Mouse (Mus musculus) midbrain, embryonic 11.5 days (tissue): ENCODE results near the gene Zfhx3. TPM values are rescaled to one million over a fixed set of nuclear protein-coding genes. Genes with fewer than 3 reads are reported as not detected.

Experiments used
- ATAC-seq: fragments of 200-750 bp; cut with Nextera tagmentation; 2 replicates; pipeline ENCODE4 v1.8.0; 2017; ENCODE audit warnings: moderate TSS enrichment, moderate library complexity; ENCODE audit not compliant: low FRiP score
- DNase-seq: peaks from one replicate; pipeline ENCODE4 v3.0.0; 2015; ENCODE audit warnings: low spot score; ENCODE audit errors: missing footprints
- H3K27ac ChIP-seq: fragments of 300-500 bp; sonication (generic); 2 replicates; pipeline ENCODE4 v1.5.1; 2014; ENCODE audit warnings: low read depth, low read length
- H3K27me3 ChIP-seq: fragments of 300-500 bp; sonication (generic); 2 replicates; pipeline ENCODE4 v1.6.1; 2014; ENCODE audit warnings: mild to moderate bottlenecking, low read length, moderate library complexity, mixed read lengths; ENCODE audit not compliant: control insufficient read depth, insufficient read depth
- H3K36me3 ChIP-seq: fragments of 300-500 bp; sonication (generic); 2 replicates; pipeline ENCODE4 v1.6.1; 2014; ENCODE audit warnings: mild to moderate bottlenecking, low read length, moderate library complexity, mixed read lengths; ENCODE audit not compliant: control insufficient read depth, insufficient read depth
- H3K4me1 ChIP-seq: fragments of 300-500 bp; sonication (generic); 2 replicates; pipeline ENCODE4 v1.6.1; 2014; ENCODE audit warnings: low read length; ENCODE audit not compliant: control insufficient read depth, insufficient read depth
- H3K4me2 ChIP-seq: fragments of 300-500 bp; sonication (generic); 2 replicates; pipeline ENCODE4 v1.6.1; 2014; ENCODE audit warnings: mild to moderate bottlenecking, moderate library complexity
- H3K4me3 ChIP-seq: fragments of 300-500 bp; sonication (generic); 2 replicates; pipeline ENCODE4 v1.5.1; 2014; ENCODE audit warnings: low read depth, low read length
- H3K9ac ChIP-seq: fragments of 300-500 bp; sonication (generic); 2 replicates; pipeline ENCODE4 v1.6.1; 2014; ENCODE audit warnings: low read length
- H3K9me3 ChIP-seq: fragments of 300-500 bp; sonication (generic); 2 replicates; pipeline ENCODE4 v1.6.1; 2016; ENCODE audit warnings: low read length; ENCODE audit not compliant: control insufficient read depth
- WGBS: fragments of 180-500 bp; shearing (Covaris S2); extraction: QIAGEN DNeasy Blood & Tissue Kit; methylation state at CpG from one replicate; pipeline ENCODE4 v1.1.7; 2014; 5-methylcytosine and 5-hydroxymethylcytosine counted together
- polyA plus RNA-seq: library from polyadenylated mRNA; unstranded; fragments of >200 nt; fragmentation: Nextera tagmentation; extraction: Ambion mirVana; gene quantifications from 2 replicates; pipeline ENCODE4 v1.2.1, GENCODE M21; 2014

Gene Zfhx3
- polyA plus RNA-seq, 1 experiment from 2014 or later = 23.4 TPM

DNA sequence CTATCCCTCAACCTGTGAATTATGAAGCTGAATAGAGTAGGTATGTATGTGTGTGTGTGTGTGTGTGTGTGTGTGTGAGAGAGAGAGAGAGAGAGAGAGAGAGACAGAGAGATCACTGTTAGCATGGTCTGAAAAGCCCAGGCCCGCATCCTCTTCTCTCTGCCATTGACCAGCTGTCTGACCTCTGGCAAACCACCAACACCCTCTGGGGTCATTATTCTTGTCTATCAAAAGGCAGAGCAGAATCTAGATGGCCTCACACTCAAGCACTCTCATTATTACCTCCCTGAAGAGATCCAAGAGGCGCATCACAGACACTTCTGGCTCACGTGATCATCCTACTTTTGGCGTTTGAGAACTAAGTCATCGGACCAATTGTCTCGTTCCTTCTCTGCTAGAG, 831.0 kb downstream of the Zfhx3 start:
- Histone ChIP-seq H3K36me3 (no peaks in the 10 kb centered on the region), H3K9me3 (no peaks in the 10 kb centered on the region), H3K27ac (no peak overlapping the region), H3K4me2 (no peak overlapping the region), H3K9ac (no peak overlapping the region), H3K4me3 (no peak overlapping the region), H3K4me1 (peaks cover 4% of the 10 kb centered on the region; the same call in 1 of the 2 replicates), H3K27me3 (no peaks in the 10 kb centered on the region)
- WGBS = 87% methylated on average over 6 of the region's 6 CpGs
- no peak for DNase-seq
- ATAC-seq = no peak

DNA sequence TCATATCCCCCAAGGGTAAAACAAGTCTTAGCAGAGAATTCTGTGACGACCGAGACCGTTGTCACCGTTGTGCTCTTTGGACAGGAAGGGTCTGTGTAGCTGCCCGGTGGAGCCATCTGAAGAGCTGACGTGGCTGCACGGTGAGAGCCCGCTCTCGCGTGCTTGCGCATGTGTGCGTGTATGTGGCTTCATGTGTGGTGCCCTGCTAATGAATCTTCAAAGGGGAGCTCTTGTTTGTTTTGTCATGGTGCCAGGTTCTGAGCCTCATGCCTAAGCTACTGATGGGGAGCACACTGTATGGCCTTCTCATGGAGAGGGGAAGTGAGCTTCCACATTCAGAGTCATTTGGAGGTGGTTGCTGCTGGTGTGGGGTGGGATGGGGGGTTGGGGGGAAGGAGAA, 835.6 kb downstream of the Zfhx3 start:
- peaks cover 2% of the 10 kb centered on the region; the same call in 1 of the 2 replicates for H3K4me1 ChIP-seq

DNA sequence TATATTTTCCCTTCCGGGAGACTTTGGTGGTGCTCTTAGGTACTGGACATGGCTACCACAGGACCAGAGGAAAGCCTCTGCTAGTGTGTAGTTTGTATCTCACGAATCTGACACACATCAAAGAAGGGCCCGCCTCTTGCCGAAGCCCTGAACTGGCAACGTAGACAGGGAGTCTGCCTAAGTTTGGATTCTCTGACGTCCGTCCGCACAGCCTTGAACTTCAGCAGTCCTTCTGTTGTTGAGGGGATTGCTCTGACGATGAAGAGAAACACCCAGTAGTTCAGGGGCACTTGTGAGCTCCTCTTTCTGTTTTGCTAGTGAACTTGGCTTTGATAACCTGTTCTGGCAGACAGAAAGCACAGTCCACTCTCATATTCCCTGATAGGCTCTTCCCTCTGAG, 836.1 kb downstream of the Zfhx3 start:
- Histone ChIP-seq H3K9ac (no peak overlapping the region), H3K36me3 (no peaks in the 10 kb centered on the region), H3K4me2 (no peak overlapping the region), H3K27me3 (no peaks in the 10 kb centered on the region), H3K27ac (no peak overlapping the region), H3K4me3 (no peak overlapping the region), H3K9me3 (no peaks in the 10 kb centered on the region), H3K4me1 (no peaks in the 10 kb centered on the region; the same call in 1 of the 2 replicates)
- DNase-seq (no peak), ATAC-seq (no peak)
- WGBS = 83% methylated on average over 9 of the region's 9 CpGs

More for the DNA sequence above, 835.6 kb downstream of the Zfhx3 start:
- H3K9me3 ChIP-seq = no peaks in the 10 kb centered on the region
- no peak overlapping the region for H3K27ac ChIP-seq
- H3K9ac ChIP-seq = no peak overlapping the region
- no peaks in the 10 kb centered on the region for H3K36me3 ChIP-seq
- WGBS = 92% methylated on average over 12 of the region's 12 CpGs
- ATAC-seq (no peak), DNase-seq (no peak)
- no peaks in the 10 kb centered on the region for H3K27me3 ChIP-seq
- H3K4me3 ChIP-seq = no peak overlapping the region
- no peak overlapping the region for H3K4me2 ChIP-seq

DNA sequence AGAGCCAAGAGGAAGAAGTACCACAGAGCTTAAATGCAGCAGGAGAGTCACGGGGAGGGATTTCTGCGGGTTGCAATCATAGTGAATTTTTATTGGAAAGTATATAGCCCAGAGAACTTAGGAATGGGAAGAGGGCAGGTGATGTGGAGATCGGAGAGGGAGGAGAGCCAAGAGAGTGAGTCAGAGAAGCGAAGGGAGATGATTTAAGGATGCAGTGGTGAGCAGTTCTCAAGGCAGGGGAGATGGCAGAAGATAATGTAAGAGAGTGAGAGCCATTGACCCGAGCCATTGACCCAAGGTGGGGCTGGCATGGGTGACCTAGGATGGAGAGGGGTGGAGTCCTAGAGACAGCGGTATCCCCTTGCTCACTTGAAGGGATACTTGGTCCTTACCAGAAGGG, 838.3 kb downstream of the Zfhx3 start:
- 95% methylated on average over 6 of the region's 6 CpGs for WGBS
- no peaks in the 10 kb centered on the region; the same call in 1 of the 2 replicates for H3K4me1 ChIP-seq
- no peak overlapping the region for H3K27ac ChIP-seq
- H3K9me3 ChIP-seq = no peaks in the 10 kb centered on the region
- H3K27me3 ChIP-seq = no peaks in the 10 kb centered on the region
- H3K4me2 ChIP-seq = no peak overlapping the region
- no peak overlapping the region for H3K4me3 ChIP-seq
- no peaks in the 10 kb centered on the region for H3K36me3 ChIP-seq
- no peak overlapping the region for H3K9ac ChIP-seq
- no peak for DNase-seq
- ATAC-seq = no peak

DNA sequence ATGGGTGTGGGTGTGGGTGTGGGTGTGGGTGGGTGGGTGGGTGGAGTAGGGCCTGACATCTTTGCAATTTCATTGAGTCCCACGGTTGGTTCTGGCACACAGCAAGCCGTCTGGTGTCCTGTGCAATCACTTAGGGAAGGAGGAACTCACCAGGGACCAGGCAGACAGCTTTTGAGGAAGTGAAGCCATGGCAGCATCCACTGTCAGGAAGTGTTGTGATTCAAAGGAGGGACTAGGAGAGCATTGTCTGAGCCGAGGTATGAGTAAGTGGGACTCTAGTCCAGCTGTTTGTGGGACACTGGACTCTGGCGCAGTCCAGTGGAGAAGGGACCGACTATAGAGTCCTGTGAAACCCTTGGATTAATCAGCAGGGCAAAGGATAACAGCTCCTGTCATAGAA, 838.7 kb downstream of the Zfhx3 start:
- Histone ChIP-seq H3K27me3 (no peaks in the 10 kb centered on the region), H3K4me1 (no peaks in the 10 kb centered on the region; the same call in 1 of the 2 replicates), H3K9me3 (no peaks in the 10 kb centered on the region), H3K27ac (no peak overlapping the region), H3K9ac (no peak overlapping the region), H3K4me3 (no peak overlapping the region), H3K36me3 (no peaks in the 10 kb centered on the region), H3K4me2 (no peak overlapping the region)
- DNase-seq (no peak), ATAC-seq (no peak)
- 81% methylated on average over 5 of the region's 5 CpGs for WGBS

DNA sequence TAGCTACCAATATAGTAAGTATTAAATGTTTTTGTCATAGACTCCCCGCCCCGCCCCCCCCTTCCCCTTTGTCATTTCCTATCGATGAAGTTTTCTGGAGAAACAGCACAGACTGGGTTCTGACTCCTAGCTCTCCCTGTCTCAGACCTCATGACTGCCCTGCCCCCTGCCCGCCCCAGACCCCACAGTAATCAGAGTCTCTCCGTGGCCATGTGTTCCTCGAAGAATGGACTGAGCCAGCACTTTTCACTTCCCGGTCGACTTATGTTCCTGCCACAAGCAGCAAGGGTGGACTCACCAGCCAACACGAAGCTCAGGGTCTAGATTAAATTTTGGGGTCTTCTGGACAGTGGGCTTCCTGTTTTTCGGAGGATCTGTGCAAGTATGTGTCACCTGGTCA, 840.7 kb downstream of the Zfhx3 start:
- Histone ChIP-seq H3K9me3 (no peaks in the 10 kb centered on the region), H3K4me2 (no peak overlapping the region), H3K4me3 (no peak overlapping the region), H3K4me1 (peaks cover 1% of the 10 kb centered on the region), H3K36me3 (no peaks in the 10 kb centered on the region), H3K27me3 (no peaks in the 10 kb centered on the region), H3K27ac (no peak overlapping the region), H3K9ac (no peak overlapping the region)
- DNase-seq = no peak
- ATAC-seq = no peak
- WGBS = 76% methylated on average over 10 of the region's 10 CpGs

DNA sequence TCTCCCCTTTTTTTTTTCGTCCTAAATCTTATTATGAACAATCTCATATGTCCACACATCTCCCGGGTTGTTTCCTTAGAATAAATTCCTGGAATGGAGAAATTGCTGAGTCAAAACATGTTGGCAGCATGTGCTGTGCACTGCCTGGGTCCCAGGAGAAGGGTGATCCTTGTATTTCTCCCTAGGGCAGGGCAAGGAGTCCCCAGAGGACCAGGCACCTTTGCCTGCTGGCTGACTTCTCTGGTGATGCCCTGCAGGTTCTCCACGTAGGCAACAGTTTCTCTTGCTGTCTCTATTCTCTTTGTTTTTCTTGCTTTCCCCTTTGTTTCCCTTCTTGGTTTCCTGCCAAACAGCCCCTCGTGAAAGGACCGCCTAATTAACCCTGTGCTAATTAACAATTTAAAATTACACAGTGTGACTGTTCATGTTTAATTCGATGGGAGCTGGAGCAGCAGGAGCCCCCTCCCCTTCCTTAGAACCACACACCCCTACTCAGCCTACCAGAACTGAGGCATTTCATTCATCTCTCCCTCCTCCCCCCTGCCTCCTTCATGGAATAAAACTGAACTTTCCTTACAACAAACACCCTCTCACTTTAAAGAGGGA, 845.8 kb downstream of the Zfhx3 start:
- H3K27me3 ChIP-seq = no peaks in the 10 kb centered on the region
- H3K9ac ChIP-seq = no peak overlapping the region
- H3K9me3 ChIP-seq = peaks cover 9% of the 10 kb centered on the region; the same call in 1 of the 2 replicates
- 26% methylated on average over 6 of the region's 6 CpGs for WGBS
- no peak overlapping the region for H3K4me2 ChIP-seq
- ATAC-seq (no peak), DNase-seq (no peak)
- no peak overlapping the region for H3K27ac ChIP-seq
- H3K36me3 ChIP-seq = peaks cover 12% of the 10 kb centered on the region
- no peak overlapping the region for H3K4me3 ChIP-seq
- peaks cover 20% of the 10 kb centered on the region for H3K4me1 ChIP-seq

DNA sequence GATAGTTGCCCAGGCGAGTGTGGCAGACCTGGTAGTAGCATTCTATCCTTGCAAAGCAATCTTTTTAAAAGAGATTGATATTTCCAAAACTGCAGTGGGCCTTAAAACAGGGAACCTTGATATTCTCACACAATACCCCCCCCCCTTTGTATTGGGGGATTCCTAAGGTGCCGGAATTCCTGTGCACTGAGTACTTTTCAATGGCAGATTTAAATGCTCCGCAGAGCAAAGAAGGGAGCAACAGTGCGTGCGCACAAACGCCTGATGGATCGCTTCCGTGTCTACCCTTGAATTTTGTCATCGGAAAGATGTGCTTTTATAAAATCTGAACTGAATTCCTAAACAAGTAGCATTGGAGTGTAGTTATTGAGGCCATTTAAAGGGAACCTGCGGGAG, 846.3 kb downstream of the Zfhx3 start:
- 25% methylated on average over 10 of the region's 10 CpGs for WGBS
- ATAC-seq = no peak

DNA sequence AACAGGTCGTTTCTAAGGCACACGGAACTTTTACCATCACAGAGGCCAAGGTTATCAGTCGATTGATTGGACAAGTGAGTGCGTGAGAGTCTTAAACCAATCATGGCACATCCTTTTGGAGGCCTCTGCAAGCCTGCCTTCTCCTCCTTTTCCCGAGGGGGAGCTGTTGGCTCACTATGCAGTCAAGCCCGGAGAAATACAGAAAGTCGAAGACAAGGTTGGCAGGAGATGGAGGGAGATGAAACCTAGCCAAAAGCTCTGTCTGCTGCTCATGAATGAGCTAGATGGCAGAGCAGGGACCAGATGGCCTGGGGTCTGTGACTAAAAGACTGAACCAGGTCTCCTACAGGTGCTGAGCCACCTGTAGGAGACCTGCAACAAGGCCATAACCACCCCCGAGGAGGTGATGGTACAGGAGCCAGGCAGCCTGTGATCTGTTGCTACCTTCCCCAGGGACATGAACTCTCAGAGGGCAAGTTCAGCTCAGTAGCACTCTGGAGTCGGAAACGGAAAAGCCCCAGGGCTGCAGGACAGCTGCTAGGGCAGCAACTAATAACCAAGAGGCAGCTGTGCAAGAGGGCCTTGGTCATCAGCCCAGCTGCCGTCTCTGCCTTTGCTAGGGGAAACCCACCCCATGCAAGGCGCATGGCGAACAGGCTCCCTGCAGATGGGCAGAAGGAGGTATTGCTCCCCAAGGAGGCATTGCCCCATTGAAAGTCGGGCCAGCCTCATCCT, 848.3 kb downstream of the Zfhx3 start:
- H3K4me1 ChIP-seq = peaks cover 20% of the 10 kb centered on the region
- H3K27ac ChIP-seq = no peak overlapping the region
- WGBS = 77% methylated on average over 14 of the region's 14 CpGs
- peaks cover 20% of the 10 kb centered on the region for H3K9me3 ChIP-seq
- H3K36me3 ChIP-seq = peaks cover 33% of the 10 kb centered on the region
- H3K9ac ChIP-seq = no peak overlapping the region
- H3K4me2 ChIP-seq = no peak overlapping the region
- no peak overlapping the region for H3K4me3 ChIP-seq
- no peak for ATAC-seq
- DNase-seq = no peak
- no peaks in the 10 kb centered on the region for H3K27me3 ChIP-seq

More for the DNA sequence above, 846.3 kb downstream of the Zfhx3 start:
- Histone ChIP-seq H3K36me3 (peaks cover 17% of the 10 kb centered on the region), H3K4me1 (peaks cover 20% of the 10 kb centered on the region), H3K4me2 (peak overlapping the region; percentile 13; the same call in 1 of the 2 replicates), H3K9me3 (peaks cover 13% of the 10 kb centered on the region; the same call in 1 of the 2 replicates), H3K4me3 (no peak overlapping the region), H3K27me3 (no peaks in the 10 kb centered on the region), H3K9ac (no peak overlapping the region), H3K27ac (no peak overlapping the region)
- DNase-seq = peak; percentile 88
